Mouse (Mus musculus): Measurements from ENCODE around the gene 4930544D05Rik. TPM values are rescaled to one million over a fixed set of nuclear protein-coding genes. Genes with fewer than 3 reads are reported as not detected.

Gene 4930544D05Rik
- total RNA-seq, 2 experiments from 2014 or later: not detected

DNA sequence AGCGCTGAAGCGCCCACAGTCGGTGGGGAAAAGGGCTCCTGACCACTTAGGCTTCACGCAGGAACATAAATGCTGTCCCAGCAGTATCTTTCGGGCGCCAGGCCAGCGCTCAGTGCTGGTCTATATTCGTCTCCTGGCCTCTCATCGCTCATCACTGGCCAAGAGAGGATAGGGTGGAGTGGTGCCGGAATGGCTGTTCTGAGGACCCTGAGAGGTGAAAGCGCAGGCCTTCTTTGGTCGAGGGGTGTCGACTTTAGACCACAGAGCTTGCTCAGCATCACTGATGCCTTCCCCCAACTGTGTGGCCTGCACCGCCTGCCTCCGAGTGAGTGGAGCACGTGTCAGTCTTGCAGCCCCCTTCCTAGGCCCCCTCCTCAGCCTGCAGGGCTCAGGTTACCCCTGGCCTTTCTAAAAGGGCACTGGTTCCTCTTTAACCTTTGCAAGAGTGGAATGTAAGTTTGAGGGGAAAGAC lies 40.8 kb downstream of the 4930544D05Rik start:
- peak; percentile 86 for DNase-seq

DNA sequence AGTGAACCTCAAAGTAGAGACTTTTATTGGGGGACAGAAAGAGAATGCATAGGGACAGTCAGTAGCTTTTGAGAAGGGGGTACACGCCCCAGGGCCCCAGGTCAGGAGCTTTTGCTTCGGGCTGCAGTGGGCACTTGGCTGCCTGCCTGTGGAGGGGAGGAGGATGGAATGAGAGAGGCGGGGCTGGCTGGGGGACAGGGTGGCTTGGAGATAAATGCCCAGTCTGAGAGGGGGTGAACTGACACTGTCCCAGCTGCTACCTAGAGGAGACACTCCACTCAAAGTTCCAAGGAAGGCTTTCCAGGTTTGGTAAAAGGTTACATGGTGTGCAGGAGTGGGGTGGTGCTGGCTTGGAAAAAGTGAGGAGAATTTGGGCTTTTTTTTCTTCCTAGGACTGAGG lies 41.3 kb downstream of the 4930544D05Rik start, which contains the start of gene Eno3:
Eno3 (plus strand) TSS at position 239 of the 400 bp plus-strand sequence.
- DNase-seq: peak; percentile 79

DNA sequence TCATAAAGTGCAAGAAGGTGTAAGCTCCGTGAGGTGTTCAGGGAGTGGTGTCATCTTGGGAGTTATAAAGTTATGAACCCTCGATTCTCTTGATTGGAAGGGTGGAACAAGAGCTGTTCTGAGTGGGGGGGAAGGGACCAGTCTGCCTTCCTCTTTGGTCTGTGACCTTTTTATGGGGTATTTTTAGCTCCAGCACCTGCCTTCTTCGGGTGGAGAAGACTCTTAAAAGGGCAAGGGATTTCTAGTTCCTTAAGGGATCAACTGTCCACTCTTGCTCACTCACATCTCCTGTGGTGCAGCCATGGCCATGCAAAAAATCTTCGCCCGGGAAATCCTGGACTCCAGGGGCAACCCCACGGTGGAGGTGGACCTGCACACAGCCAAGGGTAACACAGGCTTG lies 41.9 kb downstream of the 4930544D05Rik start:
- peak; percentile 57 for DNase-seq

DNA sequence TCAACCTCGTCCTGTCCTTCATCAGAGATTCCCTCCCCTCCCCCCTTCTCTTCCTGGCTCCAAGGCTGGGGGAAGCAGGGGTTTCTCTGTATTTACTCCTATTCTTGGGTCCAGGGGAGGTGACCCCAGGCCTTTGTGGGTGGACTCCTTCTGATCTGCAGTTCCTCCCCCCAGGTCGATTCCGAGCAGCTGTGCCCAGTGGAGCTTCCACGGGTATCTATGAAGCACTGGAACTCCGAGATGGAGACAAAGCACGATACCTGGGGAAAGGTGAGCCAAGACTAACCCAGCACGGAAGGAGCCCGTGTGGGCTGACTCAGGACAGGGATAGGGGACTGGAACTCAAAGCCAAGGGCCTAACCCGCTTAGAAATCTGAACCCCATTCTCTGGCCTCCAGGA lies 42.3 kb downstream of the 4930544D05Rik start:
- no peak for DNase-seq

DNA sequence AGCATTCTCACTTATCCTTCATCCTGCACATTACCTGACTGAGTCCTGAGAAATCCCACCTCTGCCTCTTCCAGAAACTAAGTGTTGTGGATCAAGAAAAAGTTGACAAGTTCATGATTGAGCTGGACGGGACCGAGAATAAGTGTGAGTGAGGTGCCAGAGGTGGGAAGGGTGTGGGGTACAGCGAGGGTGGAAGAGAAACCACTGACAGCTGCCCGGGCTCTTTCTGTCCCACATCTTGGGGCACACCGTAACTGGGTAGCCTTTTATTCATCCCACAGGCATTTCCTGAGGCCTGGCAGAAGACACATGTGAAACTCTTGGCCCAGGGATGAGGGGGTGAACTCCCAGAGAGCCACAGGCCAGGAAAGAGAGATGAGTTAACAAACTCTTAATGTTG lies 42.9 kb downstream of the 4930544D05Rik start:
- no peak for DNase-seq

DNA sequence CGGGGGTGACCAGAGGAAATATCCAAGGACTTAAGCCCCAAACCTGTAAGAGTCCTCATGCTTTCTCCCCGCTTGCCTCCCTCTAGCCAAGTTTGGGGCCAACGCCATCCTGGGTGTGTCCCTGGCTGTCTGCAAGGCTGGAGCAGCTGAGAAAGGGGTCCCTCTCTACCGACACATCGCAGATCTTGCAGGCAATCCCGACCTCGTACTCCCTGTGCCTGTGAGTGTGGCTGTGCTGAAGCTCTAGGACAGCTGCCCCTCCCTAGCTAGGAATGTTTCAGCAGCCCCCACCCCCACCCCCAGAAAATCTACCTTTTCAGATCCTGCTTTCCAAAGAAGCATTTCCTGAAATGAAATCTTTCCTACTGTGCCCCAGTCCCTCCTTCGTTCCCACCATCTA lies 43.3 kb downstream of the 4930544D05Rik start:
- no peak for DNase-seq

DNA sequence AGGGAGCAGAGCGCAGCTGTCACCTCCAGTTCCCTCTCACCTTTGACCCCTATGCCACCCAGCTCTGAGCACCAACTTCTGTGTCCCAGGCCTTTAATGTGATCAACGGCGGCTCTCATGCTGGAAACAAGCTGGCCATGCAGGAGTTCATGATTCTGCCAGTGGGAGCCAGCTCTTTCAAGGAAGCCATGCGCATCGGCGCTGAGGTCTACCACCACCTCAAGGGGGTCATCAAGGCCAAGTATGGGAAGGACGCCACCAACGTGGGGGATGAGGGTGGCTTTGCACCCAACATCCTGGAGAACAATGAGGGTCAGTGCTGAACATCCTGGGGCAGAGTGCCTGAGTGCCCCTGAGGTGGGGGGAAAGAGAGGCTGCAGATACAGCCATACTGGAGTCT lies 44.9 kb downstream of the 4930544D05Rik start:
- no peak for DNase-seq

DNA sequence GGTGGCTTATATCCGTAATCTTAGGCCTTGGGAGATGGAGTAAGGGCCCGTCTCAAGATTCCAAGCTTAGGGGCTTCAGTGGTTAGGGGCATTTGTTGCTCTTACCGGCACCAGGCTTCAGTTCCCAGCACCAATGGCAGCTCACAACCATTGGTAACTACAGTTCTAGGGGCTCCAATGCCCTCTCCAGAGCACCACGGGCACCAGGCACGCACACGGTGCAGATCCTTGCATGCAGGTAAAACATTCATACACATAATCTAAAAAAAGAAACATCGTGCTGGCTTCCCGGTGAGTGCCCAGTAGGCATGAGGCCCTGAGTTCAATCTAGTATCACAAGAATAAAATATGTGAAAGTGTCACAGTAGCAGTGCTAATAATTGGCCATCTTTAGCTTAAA lies 47.5 kb downstream of the 4930544D05Rik start:
- no peak for DNase-seq

DNA sequence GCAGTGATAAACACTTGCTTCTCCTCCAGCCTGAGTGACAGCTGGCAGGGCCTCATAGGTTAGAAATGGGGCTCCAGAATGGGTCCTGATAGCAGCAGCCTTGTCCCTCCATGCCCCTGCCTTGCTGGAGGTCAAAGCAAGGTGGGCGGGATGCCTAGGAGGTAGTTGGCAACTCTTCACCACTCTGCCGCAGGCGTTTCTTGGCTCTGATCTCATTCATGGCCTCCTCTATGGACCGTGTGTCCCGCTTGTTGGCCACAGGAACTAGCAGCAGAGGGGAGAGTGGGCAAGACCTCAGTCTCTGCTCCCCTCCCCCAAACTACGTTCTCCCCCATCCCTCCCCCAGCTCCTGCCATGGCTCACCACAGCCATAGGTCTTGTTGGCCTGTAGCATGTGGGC lies 48.3 kb downstream of the 4930544D05Rik start:
- DNase-seq: peak; percentile 64

DNA sequence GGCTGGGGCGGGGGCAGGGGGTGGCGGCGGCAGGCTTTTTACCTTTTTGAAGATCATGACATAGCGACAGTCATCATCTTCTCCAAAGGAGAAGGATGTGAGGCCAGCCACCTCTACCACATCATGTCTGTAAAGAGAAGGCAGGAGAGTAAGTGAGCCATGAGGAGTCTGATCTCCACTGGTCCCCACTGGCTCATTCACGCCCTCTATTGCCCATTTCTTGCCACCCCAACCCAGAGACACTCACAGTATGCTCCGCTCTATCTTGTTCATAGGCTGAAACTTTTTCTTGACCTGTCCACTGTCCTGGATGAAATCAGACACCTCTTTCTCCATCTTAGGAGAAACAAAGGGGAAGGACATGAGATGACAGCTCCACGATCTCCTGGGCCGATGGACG lies 49.1 kb downstream of the 4930544D05Rik start:
- no peak for DNase-seq

Other genes with a start within 250 kb of the 4930544D05Rik start
- 10 to 100 TPM; 15.5 to 18.5 TPM for gene Pelp1, start 205.8 kb upstream of the 4930544D05Rik start, total RNA-seq (2021)
- 1 to 10 TPM; 7.5 to 9.0 TPM for gene Arrb2, start 183.2 kb upstream of the 4930544D05Rik start, total RNA-seq (2021)
- gene Med11, start 163.9 kb upstream of the 4930544D05Rik start, total RNA-seq (2021): 1 to 10 TPM; 5.6 to 6.2 TPM
- under 1 TPM; 0.38 to 0.97 TPM for gene Zmynd15, start 156.4 kb upstream of the 4930544D05Rik start, total RNA-seq (2021)
- gene Cxcl16, start 155.9 kb upstream of the 4930544D05Rik start, total RNA-seq (2021): 1 to 10 TPM; 1.3 to 2.0 TPM
- not detected for gene Tm4sf5, start 110.6 kb upstream of the 4930544D05Rik start, total RNA-seq (2021)
- gene Vmo1, start 101.2 kb upstream of the 4930544D05Rik start, total RNA-seq (2021): not detected
- gene Gltpd2, start 96.7 kb upstream of the 4930544D05Rik start, total RNA-seq (2021): not detected
- 100 to 1,000 TPM; 242 to 248 TPM for gene Psmb6, start 90.5 kb upstream of the 4930544D05Rik start, total RNA-seq (2021)
- gene Gm40193, start 82.9 kb upstream of the 4930544D05Rik start, total RNA-seq (2021): not detected
- gene Pld2, start 75.8 kb upstream of the 4930544D05Rik start, total RNA-seq (2021): 10 to 100 TPM; 17.4 to 17.7 TPM
- gene Mink1, start 53.0 kb upstream of the 4930544D05Rik start, total RNA-seq (2021): 10 to 100 TPM; 26.3 to 27.2 TPM
- 10 to 100 TPM; 22.6 to 24.7 TPM for gene Chrne, start 3.4 kb downstream of the 4930544D05Rik start, total RNA-seq (2021)
- not detected for gene Gp1ba, start 23.3 kb downstream of the 4930544D05Rik start, total RNA-seq (2021)
- 10 to 100 TPM; 29.5 to 32.6 TPM for gene Rnf167, start 31.4 kb downstream of the 4930544D05Rik start, total RNA-seq (2021)
- gene Slc25a11, start 31.6 kb downstream of the 4930544D05Rik start, total RNA-seq (2021): 100 to 1,000 TPM; 307 to 310 TPM
- 100 to 1,000 TPM; 284 to 293 TPM for gene Pfn1, start 38.8 kb downstream of the 4930544D05Rik start, total RNA-seq (2021)
- 1,000 to 10,000 TPM; 7,828 to 7,878 TPM for gene Eno3, start 41.4 kb downstream of the 4930544D05Rik start, total RNA-seq (2021)
- 10 to 100 TPM; 81.6 to 82.3 TPM for gene Spag7, start 53.6 kb downstream of the 4930544D05Rik start, total RNA-seq (2021)
- 10 to 100 TPM; 36.9 to 37.3 TPM for gene Camta2, start 72.3 kb downstream of the 4930544D05Rik start, total RNA-seq (2021)
- 1 to 10 TPM; 5.6 to 9.0 TPM for gene Inca1, start 84.3 kb downstream of the 4930544D05Rik start, total RNA-seq (2021)
- 100 to 1,000 TPM; 388 to 467 TPM for gene Kif1c, start 84.7 kb downstream of the 4930544D05Rik start, total RNA-seq (2021)
- gene Zfp3, start 148.4 kb downstream of the 4930544D05Rik start, total RNA-seq (2021): 1 to 10 TPM; 8.8 to 9.6 TPM
- not detected for gene Scimp, start 196.7 kb downstream of the 4930544D05Rik start, total RNA-seq (2021)
- 10 to 100 TPM; 28.4 to 29.2 TPM for gene Rabep1, start 228.9 kb downstream of the 4930544D05Rik start, total RNA-seq (2021)